Mouse (Mus musculus) v-Abl transformed pro-B cells (cell line): ENCODE data around the gene Ptprb.

ENCODE experiments used
- in situ Hi-C, 2 experiments: fragments of 400-800 bp; cut with MboI; formaldehyde crosslinking; loops; one replicate each; pipeline ENCODE4 v1.15.1; 2025; ENCODE audit not compliant: unreplicated experiment in 2 of 2

Gene Ptprb

DNA sequence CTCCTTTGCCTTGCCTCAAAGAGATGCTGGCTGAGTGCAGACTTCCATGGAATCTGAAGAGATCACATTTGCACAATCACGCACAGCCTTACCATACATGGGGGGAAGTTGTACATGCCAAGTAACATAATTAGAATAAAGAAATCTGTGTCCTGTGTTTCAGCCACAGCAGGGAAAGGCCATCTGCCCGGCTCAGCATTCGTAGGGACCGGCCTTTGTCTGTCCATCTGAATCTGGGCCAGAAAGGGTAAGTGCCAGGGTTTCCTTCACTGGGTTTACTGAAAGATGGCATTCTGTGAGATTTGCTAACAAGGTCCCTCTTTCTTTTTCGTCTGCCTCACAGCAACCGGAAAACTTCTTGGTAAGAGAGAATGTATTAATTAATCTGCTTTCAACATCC lies 86.9 kb downstream of the Ptprb start:
- in situ Hi-C loops: no loop called here

DNA sequence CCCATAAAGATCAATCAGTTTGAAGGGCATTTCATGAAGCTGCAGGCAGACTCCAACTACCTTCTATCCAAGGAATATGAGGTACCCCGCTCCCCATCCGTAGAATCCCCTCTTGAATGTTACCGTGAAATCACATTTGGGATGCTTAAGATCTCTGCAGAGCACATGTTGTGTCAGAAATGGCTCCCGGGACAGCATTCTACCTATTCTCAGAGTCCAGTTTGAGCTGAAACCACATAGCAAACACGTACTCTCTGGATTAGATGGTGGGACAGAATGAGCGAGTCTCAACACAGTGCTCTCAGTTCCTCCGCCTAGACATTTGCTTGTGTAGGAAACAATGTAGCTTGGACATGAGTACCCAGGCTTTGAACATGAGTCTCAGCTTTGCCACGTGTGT lies 87.3 kb downstream of the Ptprb start:
- in situ Hi-C loops: no loop called here

DNA sequence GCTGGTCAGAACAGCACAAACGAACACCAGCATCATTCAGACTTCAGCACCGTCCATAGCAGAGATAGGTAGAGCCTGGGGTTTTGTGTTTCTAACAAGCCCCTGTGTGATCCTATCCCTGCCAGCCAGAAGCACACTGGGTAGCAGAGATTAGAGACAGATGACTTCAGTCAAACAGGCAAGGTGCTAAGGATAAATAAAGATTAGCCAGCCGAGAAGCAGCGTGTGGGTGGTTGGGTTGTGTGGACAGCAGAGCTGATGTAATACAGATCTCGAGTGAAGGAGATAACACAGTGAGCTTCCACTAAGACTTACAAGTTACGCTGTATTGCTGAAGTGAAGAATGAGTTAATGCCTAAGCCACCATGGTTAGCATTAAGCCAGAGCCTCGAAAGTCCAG lies 89.4 kb downstream of the Ptprb start:
- in situ Hi-C loops: no loop called here

DNA sequence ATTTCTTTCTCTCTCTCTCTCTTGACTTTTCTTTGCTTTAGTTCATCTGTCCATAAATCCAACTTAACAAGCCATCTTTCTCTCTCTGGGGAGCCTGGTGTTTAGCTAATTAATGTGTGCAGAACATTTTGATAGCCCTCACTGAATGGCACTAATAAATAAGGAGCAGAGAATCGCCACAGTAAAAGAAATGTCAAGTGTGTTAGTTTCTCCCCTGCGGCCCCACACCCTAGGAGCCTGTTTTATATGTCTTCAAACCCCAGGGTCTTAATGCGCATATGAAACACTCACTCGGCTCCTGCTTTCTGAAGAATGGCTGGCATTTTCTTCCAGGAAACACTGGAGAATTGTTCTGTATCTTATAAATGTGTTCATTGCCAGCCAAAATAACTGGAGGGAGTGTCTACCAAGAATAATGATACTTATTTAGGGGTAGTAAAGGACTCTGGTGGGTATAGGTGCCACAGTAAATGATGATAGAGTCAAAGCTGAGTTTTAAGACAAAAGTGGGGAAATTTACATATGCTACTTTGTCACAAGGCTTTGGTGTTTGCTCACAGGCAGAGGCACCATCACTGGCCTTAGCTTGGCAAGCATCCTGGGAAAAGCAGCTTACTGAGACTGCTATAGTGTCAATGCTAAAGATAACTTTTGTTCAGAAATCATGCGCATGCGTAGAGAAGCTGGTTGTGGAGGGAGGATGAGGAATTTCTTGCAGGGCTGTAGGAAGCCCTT lies 95.8 kb downstream of the Ptprb start:
- in situ Hi-C loops: no loop called here

DNA sequence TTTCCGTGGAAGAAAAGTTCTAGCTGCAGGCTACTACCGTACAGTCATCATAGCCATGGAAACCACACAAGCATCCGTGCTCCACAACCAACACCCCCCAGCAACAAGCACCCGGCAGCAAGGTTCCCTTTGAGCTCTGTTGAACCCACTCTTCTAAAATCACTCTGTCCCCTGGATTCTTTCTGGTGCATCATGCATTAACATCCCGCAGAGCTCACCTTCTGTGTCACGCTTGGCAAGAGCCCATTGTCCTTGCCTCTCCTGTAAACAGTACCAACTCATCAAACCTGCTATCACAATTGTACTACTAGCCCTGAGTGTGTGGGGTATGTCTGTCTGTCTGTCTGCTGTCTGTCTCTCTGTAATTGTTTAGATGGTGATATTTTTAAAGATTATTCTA lies 98.8 kb downstream of the Ptprb start:
- in situ Hi-C loops: no loop called here

DNA sequence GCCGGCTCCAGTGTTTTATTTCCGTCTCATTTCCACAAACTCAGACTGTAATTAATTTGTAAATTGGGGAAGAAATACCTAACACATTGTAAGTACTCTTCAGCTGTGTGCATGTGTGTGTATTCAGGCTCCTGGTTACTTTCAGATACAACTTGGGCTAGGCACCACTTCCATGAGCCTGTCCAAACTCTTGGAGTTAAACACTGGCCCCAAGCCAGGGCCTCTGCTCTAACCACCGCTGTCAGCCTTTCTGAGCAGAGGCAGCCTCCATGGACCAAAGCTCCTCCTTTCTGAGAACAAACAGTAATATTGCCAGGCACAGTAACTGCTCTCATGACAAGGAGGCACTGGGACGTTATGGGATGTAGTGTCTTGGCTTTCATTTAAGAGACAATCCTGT lies 101.5 kb downstream of the Ptprb start:
- in situ Hi-C loops: no loop called here

DNA sequence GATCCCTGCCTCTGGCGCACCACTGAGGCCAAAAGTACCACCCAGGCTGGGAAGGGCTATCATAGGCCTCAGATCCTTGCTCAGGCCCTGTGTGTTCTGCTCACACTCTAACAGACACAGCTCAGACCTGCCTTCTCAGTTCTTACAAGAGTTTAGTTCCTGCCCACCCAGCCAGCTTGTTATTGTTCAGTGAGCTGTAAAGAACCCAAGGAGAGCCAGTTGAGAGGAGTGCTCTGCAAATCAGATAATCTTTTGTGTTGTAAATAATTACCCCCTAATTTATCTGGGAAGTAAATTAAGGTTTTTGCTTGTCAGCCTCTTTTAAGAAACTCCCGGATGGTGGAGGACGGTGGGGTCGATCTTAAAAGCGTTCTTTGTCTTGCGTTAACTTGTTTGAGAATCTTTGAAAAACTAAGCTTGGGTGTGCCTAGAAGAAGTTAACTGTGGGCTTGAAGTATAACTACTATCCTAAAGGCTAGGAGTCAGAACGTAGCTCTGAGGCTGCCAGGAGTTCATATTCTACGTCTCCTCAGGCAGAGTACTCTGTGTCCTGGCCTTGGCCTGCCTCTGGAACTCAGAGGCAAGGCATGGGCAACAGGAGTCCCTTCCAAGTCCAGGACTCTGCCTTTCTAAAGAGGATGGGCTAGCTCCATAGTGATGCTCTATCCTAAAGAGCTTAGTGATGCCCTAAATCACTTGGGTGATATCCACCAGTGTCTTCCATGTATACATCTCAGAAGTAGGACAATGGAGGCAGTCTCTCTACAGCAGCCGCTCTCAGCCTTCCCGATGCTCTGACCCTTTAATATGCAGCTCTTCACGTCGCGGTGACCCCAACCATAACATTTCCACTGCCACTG lies 107.7 kb downstream of the Ptprb start:
- in situ Hi-C loops: no loop called here

DNA sequence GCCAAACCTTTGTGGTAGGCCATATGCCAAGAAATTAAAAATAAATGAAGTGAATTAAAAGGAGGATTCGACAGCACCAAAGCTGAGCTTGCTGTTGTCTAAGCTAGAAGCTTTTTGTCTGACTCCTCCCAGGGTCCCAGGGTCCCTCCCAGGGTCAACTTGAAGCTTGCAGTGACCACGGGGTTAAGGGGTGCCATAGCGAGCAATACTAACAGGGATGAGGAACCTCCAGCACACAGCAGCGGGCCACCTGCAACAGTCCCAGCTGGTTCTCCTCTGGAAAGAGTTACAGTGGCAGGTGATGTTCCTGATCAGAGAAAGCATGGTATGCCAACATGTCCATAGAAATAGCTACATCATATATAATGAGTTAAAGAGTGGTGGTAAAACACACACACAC lies 109.1 kb downstream of the Ptprb start:
- in situ Hi-C loops: no loop called here

DNA sequence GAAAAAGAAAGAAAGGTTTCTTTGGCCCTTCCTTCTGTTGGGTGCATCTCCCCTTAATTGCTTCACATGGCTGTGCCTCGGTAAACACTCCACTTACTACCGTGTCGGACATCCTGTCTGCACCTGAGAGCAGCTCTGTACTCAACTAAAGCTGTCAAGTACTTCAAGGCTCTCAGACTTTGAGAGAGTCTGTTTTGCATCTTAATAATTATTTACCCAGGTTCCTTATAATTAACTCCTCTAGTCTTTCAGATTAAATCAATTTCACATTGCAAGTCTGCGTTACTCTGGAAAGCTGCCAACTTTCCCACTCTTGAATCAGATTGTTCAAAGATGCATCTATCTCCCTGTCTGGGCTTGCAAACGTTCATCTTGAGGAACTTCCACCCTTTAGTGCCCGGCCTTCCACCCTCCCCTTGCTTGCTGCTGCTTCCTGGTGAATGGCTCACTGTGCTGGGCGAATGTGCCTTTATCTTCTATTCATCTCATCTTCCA lies 111.1 kb downstream of the Ptprb start:
- in situ Hi-C loops: loop anchor here in 1 of 2 experiments (5.0 kb wide), 1 partner anchor 34 kb away; no protein-coding TSS in a partner anchor

DNA sequence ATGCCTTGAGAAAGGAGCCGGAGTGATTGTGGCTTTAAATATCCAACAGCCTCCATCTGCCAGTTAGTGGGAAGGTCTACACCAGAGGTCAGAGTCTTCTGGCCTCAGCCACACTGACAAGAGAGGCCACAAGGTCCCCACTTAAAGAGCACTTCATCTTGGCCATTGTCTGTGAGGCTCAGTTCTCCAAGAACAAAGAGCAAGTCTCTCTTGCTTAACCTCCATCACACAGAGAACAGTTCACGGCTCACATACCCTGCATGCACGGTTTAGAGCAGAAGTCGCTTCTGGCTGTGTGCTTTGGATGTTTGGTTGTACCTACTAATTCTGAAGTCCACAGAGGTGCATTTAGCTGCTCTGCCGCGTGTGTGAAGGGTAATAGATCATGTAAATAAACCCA lies 113.5 kb downstream of the Ptprb start:
- in situ Hi-C loops: loop anchor here in 1 of 2 experiments (5.0 kb wide), 1 partner anchor 37 kb away; no protein-coding TSS in a partner anchor

DNA sequence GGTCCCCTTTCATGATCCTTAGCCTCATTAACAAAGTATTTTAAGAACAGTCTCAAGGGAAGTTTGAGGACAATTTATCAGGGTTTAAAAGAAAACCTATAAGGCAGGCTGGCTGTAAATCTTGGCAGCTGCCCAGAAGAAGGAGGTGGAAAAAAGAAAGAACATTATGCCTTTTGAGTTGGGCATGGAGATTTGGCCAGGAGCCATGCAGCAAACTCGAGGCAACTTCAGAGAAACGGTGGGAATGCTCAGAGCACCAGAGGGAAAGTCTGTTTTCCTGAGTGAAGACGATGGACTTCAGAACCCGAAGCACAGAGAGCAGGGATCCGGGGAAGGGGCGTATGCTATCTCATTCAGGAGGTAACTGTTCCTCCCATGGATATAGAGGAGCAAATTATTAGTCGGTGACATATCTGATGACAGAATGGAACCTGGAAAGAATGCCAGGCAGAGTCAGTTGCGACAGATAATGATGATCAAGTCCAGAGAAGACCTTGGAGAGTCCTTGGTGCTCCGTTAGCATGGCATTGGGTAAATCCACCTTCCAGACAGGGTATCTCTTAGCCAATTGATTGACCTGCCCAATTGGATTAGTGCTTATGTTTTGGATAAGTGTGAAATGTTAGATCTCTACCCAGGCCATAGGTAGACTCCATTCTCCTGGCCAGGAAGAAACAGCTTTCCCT lies 118.6 kb downstream of the Ptprb start:
- in situ Hi-C loops: no loop called here

DNA sequence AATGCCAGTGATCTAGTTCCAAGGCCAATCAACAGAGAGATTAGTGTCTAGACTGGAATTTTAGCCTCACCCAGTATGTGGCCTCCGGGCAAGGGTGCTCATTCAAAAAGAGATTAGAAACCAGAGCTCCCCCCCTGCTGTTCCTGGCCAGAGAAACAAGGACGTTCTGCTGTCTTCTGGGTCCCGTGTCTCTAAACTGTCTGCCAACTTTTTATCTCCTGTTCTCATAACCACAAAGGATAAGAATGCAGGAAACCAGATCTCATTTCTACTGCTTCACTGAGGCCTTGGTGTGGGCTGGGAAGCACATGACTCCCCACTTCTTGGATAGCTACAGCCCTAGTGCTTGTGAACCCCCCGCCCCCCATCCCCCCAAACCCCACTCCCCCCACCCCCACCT lies 119.3 kb downstream of the Ptprb start:
- in situ Hi-C loops: no loop called here

DNA sequence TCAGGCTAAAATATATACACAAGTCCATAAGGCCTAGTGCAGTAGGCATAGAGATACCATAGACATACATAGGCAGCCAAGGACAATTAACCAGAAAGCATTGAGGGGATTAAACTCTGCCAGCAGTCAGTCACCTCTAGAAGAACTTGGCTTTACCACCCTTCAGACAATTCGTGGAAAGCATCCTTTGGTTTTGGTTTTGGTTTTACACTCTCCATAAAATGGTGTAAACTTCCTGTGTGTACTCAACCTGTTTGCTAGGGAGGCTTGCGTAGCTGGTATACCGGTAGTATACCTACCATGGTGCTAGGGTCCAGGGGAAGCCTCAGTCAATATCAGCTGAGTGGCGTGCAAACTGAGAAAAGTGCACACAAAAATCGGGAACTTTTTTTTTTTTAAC lies 121.0 kb downstream of the Ptprb start:
- in situ Hi-C loops: no loop called here

DNA sequence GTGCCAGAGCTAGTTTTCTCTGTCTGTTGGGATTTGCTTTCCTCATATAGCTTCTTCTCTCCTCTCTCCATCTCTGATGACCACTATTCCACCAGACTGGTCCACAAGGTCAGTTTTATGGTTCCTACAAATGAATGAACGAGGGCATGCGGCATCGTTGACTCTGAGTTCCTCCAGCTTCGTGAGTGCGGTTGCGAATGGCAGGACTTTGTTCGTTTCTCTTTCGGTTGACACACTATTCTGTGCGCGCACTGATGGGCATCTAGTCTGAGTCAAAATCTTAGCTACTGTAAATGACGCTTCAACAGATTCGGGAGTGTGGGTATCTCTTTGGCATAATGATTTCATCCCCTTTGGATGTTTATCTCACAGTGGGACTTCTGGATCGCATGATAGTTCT lies 121.6 kb downstream of the Ptprb start:
- in situ Hi-C loops: no loop called here

DNA sequence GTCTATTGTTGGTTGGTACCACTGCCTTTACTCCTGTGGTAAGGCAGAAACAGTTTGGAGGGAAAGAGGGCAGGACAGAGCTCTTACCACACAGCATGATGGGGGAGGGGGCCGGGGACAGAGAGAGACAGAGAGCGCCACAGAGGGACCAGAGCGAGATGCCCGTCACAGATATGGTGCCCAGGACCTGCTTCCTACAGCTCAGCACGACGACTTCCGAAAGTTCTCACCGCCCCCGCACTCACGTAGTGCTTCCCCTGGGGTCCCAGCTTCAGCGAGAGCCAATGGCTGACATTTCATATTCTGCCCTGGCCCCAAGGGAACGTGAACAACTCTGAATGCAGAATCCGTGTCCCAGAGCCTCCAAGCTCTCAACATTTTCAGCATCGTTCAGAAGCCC lies 122.2 kb downstream of the Ptprb start:
- in situ Hi-C loops: no loop called here

DNA sequence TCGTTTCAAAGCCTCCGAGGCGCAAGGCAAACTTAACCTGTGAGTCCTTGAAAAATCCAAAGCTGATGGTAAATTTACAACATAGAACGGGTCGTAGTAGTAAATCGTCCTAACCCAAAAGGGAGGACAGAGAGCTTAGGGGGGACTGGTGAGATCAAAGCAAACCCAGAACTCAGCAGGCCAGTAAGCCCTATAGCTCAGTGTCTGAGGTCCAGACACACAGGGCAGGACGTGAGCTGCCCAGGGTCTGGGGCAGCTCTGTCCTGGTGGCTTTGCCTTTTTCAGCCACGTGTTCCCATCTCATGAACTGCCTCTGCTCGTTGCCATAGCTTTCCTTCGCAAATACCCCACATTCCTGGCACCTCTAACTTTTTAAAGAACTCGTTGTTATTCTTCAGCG lies 122.7 kb downstream of the Ptprb start:
- in situ Hi-C loops: no loop called here

DNA sequence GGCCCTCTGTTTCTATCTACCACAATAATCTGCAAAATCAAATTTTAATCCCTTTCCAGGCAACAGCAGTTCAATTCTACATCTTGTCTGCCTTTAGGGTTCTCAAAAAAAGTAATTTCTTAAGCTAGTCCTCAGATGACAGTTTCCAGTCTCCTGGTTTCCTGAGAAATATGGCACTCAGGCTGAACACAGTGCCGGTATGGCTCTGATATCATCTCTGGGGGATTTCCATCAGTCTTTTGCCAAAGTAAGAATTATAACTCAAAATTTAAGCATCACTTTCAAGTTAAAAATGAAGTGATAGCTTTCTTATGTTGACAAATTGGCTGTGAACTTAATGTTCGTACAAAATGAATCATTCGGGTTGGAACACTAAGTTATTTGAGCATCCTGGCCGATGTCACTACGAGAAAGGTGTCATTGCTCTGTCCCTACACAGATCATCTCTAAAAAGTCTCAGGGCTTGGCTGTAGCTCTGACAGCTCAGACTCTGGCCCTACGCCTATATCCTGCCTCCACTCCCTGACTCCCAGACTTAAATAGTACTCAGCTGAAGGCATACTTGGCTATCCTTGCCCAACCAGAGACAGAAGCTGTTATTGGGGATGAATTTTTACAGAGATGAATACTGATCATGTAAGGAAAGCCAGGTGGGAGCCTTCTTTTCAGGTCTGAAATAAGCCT lies 127.6 kb downstream of the Ptprb start:
- in situ Hi-C loops: no loop called here

DNA sequence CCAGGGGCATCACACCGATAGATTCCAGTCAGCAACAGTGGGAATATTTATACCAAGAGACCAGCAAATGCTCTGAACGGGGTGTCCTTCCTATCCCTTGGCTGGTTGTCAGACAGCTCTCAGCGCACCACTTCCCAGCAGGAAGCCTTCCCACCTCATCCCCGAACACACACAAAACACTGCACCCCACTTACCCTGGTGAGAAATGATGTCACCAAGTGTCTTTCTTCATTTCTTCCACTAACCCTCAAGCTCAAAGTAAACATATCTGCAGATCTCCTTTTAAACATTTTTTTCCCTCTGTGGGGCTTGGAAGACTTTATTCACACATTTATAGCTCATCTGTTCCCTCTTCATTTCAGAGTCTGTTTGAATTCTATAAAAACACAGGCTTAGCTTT lies 128.4 kb downstream of the Ptprb start:
- in situ Hi-C loops: no loop called here

DNA sequence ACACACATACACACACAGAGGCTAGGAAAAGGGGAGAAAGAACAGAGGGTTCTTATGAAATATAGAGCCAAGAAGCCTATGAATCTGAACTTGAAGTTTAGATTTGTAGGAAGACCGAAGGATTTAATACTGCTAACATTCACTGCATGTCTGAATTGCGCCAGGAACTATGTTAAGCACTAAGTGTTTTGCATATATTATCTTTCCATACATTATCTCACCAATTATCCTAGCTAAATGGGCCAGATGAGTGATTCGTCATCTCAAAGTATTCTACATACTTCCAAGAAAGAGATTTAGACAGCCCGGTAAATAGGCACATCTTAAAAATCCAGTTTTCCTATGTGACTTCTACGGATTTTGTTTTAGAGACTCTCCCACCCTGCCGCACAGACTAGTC lies 129.7 kb downstream of the Ptprb start:
- in situ Hi-C loops: no loop called here

DNA sequence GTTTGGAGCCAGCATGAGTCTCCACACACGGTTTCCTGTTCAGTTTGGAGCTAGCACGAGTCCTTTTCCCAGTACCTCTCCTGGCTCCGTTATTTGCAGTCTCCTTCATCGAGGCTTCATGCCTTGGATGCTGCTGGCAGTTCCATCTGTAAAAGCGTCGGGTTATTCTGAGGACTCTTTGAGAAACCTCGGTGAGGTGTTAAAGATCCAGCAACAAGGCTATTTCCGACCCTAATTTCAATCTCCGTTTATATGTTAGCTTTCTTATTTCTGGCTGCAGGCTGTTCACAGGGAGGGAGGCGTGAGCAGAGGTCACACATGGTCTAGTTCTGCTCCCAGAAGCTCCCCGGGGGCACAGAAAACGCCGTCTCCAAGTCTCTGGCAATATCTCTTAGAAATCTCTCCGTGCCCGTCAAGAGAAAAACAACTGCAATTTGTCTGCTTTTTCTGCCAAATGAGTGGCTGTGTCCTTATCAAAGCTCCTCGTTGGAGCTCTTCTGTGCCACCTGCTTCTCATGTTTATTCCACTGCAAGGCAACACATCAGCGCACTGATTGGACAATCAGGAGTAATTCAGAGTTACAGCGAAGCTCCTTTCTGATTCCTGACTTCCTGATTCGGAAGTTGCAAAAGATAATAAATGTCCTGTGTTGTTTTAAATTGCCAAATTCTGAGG lies 132.5 kb downstream of the Ptprb start:
- in situ Hi-C loops: no loop called here
